Mouse (Mus musculus): ENCODE results near the gene Serpina12. TPM values are rescaled to one million over a fixed set of nuclear protein-coding genes. Genes with fewer than 3 reads are reported as not detected.

Gene Serpina12
- polyA plus RNA-seq, 1 experiment from 2014 or later: 0.20 TPM

DNA sequence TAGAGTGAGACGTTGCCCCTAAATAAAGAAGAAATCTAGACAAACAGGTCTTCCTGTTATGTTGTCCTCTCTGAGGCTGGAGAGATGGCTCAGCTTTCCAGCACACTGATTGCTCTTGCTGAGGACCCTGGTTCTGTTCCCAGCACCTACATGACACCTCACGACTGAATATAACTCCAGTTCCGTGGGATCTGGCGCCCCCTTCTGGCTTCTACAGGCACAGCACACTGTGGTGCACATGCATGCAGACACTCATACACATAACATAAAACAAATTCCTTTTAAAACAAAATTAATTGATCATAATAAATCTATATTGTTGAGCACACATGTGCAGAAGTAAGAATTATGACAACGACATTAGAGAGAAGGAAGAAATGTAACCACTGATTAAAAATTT is 39.6 kb downstream of the Serpina12 start:
- no peak for DNase-seq (ENCODE audit: low spot score)

DNA sequence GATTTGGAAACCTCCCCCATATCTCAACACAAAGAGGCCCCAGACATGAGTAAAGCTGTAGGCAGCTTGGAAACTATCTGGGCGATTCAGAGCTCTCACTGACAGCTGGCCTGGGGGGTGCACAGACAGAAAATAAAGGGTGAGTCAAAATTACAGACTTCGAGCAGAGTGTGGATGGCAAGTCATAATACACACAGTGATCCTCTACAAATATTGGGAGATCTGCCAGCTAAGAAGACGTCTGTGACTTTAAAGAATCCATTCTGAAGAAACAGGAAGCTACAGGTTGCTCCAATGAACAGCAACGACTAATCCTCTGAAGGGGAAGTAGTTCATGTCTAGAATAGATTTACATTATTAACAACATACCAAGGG is 41.0 kb downstream of the Serpina12 start:
- DNase-seq (ENCODE audit: low spot score): no peak

DNA sequence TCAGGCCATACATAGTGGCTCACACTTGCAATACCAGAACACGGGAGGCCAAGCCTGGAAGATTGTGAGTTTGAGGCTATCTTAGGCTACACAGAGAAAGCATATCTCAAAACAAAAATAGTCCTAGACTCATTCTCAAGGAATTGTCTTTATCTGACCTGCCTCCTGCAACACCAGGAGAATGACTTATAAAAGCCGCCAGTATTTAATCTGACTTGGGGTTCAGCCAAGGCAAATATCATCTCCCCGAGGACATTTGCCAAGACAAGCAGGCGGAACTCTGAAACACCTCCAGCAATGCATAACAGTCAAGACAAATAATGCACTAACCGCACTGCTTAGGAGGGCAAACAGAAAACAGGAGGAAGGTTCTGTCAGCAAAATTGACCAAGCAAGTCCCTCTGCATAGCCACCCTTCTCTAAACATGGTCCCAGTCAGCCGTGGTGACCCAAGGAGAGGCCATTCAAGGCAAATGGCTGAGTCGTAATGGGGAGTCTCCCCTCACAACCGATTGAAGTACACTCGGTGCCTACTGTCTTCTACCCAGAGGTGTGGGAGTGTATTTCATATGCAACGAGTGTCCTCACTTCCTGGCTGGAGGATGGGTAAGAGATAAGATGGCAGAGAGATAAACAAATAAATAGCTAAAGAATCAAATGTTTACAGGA is 41.5 kb downstream of the Serpina12 start:
- no peak for DNase-seq (ENCODE audit: low spot score)

DNA sequence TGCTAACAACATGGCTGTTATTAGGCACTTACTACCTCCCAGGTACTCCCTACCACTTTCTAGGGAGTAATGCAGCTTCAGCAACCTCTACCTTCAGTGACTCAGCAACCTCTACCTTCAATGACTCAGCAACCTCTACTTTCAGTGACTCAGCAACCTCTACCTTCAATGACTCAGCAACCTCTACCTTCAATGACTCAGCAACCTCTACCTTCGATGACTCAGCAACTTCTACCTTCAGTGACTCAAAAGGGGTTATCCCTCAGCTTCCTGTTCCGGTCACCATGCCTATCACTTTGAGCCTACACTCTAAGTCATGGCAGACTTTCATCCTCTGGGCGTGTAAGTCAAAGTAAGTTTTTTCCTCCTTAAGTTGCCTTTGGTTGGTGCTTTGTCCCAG is 43.6 kb downstream of the Serpina12 start:
- no peak for DNase-seq (ENCODE audit: low spot score)

DNA sequence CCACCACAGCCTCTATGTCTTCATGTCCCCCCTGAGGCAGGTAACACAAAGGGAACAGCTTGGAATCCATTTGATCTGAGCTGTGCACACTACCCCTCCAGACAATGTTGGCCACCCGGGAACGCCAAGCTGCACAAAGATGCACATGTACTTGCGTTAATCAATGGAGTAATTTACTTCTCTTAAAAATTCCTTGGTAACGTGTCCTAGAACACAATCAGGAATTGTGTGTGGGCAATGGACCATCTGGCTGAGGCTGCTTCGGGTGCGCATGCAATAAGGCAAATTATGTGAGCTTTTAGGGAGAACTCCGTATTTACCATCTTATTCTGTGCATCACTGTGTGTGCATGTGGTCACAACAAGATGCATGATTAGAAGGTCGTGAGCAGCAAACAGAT is 44.6 kb downstream of the Serpina12 start:
- DNase-seq (ENCODE audit: low spot score): no peak

DNA sequence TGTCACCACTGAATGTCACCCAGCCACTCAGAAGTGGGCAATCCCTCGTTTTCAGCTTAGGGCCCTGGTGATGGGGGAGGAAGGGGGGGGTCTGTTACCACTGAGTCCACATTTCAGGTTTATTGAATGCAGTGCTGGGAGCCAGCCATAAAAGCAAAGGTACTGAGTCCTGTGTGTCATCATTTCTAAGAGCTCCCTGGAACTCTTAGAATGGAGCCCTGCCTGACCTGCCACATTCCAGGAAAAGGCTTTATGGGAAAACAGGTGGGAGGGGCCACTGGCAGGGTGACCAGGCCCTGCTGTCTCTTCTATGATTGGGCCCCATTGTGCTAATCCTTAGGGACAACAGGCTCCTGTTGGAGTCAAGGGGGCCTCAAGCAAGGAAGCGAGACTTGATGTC is 47.7 kb downstream of the Serpina12 start:
- no peak for DNase-seq (ENCODE audit: low spot score)

DNA sequence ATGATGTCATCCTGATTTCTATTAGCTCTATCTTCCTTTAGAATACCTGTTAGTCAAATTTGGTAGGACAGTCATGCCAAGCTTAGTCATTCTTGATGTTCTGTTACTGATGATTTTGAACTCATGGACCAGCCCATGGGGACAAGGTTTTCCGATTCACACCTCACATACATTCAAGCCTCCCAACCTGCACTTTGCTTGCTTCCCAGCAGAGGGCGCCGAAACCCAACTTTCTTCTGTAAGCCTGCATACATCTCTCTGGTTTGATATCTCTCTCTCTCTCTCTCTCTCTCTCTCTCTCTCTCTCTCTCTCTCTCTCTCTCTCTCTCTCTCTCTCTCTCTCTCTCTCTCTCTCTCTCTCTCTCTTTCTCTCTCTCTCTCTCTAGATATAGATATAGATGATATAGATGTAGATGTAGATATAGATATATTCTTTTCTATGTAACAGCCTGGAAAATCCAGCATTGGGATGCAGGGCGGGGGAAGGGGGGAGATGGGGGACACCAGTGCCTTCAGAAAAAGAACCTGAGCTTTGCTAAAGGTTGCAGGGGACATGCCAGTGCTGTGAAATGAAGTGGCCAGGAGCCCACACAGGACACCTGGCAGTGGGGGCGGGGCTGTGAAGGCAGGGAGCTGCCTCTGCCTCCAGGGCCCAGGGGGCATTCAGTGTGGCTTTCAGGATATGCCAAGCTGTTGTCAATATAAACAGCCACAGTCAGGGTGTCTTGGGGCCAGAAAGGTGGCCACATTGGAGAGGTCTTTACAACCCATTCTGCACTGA is 48.8 kb downstream of the Serpina12 start:
- peak; percentile 36 for DNase-seq (ENCODE audit: low spot score)

DNA sequence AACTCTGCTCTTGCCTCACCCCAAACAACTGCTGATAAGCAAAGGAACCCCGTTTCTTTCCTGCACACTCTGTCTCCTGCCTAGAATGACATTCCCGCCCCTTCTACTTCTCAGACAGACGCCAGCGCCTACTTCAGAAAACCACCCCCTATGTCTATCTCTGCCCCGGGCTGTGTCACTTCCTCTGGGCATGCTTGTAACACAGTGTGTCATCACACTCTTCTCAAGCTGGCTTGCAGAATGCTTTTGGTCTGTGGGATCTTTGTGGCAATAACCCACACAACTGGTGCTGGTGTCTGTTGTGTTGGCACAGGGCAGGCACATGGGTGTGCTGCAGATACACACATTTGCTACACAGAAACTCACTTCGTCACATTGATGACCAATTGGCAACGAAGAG is 51.3 kb downstream of the Serpina12 start:
- no peak for DNase-seq (ENCODE audit: low spot score)

DNA sequence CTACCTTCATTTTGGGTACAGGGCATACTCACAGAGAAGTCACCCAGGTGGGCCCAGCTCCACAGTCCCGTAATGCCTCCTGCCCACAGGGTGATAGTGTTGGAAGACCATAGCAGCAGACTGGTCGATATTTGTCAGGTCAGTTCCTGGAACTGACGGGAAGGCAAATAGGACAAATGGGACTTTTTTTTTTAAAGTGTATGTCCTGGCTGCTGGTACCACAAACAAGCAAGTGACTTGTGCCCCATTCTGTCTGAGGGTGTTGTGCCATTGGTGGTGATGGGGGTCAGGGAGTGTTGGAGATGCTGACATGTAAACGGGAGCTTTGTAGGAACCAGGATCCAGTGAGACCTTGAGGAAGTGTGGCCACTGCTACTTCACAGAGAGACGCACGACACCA is 54.4 kb downstream of the Serpina12 start, which contains the start of gene Serpina11:
Gene Serpina11, minus strand, starts transcription at position 101 of the 400 bp plus-strand sequence.
- no peak for DNase-seq (ENCODE audit: low spot score)

DNA sequence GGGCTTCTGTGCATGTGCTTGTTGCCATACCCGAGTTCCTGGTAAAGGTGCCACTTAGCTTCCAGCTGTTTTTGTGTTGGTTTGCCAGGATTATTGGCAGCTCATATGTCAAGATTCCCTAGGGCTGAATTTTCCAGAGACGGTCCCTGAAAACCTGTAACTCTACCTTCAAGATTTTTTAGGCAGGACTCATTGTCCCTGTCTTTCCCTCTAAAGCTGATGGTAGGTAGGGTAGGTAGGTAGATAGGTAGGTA is 54.8 kb downstream of the Serpina12 start:
- no peak for DNase-seq (ENCODE audit: low spot score)

DNA sequence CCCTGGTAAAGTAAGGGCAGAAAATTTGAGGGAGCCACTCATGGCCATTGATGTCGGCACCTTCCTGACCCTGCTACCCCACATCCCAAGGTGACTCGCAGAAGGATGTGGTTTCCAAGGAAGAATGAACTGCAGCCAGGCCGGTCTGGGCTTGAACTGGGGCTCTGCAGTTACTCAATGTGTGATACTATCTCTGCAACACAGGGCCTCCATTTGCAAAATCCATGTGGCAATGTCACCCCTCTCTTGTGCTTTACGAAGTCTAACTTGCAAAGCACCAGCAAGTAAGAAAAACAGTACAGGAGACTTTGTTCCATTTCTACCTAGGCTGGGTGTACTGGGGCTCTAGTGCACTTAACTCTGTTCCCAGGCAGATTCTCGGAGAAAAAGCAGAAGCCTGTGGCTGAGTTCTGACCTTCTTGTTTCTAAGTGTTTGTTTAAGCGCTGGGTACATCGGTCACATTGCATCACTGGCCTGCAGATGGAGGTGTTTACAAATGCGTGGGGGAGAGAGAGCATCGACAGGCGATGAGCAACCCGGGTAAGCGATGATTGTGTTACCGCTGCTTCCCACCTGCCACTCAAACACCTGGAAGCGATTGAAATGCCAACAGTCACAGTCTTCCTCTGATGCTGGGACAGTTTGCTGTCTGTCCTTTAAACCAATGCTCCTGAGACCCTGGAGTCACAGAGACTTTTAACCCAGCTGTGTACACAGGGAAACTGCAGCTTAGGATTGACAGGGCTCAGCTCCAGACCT is 55.3 kb downstream of the Serpina12 start:
- DNase-seq (ENCODE audit: low spot score): no peak

DNA sequence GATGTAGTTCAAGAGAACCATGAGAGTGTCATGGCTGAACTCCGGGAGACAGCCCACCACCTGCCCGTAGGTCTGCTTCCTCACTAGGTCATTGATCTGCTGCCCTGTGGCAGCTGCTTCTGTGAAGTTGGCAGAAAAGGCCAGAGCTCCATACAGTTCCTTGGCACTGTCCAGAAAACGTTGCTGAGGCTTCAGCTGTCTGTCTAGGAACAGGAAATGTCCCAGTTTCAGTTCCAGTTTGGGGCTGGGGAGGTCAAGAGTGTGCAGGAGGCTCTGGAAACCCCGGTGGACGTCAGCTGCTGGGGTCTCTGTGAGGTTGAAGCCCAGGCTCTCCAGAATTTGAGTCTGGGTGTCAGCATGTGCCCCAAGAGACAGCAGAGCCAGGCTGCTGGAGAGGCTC is 58.4 kb downstream of the Serpina12 start:
- no peak for DNase-seq (ENCODE audit: low spot score)

DNA sequence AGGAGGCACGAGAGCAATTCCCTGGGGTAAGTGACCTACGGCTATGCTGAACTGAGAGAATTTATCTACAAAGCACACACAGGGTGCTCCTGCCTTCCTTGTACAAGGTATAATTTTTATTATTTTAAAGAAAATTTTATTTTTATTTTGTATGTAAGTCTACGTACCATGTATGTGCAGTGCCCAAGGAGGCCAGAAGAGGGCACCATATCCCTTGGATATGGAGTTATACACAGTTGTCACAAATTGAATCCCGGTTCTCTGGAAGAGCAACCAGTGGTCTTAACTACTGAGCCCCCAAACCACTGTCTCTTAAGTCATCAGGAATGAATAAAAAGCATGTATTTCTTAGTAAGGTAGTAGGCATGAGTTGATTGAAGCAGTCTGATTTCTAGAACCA is 59.3 kb downstream of the Serpina12 start:
- no peak for DNase-seq (ENCODE audit: low spot score)

DNA sequence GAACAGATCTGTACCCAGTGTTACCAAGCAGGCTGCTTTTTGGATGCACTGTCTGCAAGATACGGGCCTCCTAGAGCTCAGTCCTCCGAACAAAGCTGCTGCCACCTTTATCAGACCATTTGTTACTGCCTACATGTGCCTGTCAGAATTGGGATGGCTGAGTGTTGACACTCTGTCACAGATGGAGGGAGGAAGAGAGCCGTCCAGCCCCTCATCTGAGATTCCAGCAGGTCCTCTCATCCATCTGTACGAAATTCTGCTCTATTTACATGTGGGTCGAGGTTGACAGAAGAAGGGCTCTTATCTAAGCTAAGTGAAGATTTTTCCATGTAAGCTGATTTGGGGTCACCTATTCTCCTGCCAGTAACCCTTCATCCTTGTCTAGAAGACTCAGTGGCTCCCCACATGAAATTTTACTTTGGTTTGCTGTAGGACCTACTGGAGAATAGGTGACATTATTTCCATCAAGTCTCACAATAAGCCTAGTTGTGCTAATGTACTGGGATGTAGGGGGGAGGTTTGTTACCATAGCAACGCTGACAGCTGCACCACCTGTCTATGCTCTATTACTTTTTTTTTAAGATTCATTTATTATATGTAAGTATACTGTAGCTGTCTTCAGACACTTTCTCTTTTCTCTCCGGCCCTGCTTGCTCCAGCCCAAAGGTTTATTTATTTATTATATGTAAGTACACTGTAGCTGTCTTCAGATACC is 62.4 kb downstream of the Serpina12 start:
- DNase-seq (ENCODE audit: low spot score): no peak

Other genes with a start within 250 kb of the Serpina12 start
- gene Serpina1b, start 214.1 kb downstream of the Serpina12 start, polyA plus RNA-seq (2015; fragmentation: Nextera tagmentation; extraction: Ambion mirVana): 0.17 TPM in 1 of 2 replicates, not detected in the other
- not detected in 2 replicates for gene Serpina1a, start 180.9 kb downstream of the Serpina12 start, polyA plus RNA-seq (2015; fragmentation: Nextera tagmentation; extraction: Ambion mirVana)
- gene Serpina1c, start 139.6 kb downstream of the Serpina12 start, polyA plus RNA-seq (2015; fragmentation: Nextera tagmentation; extraction: Ambion mirVana): 0.18 TPM in 1 of 2 replicates, not detected in the other
- gene Serpina1e, start 85.5 kb downstream of the Serpina12 start, polyA plus RNA-seq (2015; fragmentation: Nextera tagmentation; extraction: Ambion mirVana): 0.38 and 0.69 TPM in 2 replicates
- 0.34 and 0.40 TPM in 2 replicates for gene Serpina11, start 54.5 kb downstream of the Serpina12 start, polyA plus RNA-seq (2015; fragmentation: Nextera tagmentation; extraction: Ambion mirVana)
- gene Serpina9, start 30.7 kb downstream of the Serpina12 start, polyA plus RNA-seq (2015; fragmentation: Nextera tagmentation; extraction: Ambion mirVana): 0.95 and 1.1 TPM in 2 replicates
- gene Serpina5, start 56.7 kb upstream of the Serpina12 start, polyA plus RNA-seq (2015; fragmentation: Nextera tagmentation; extraction: Ambion mirVana): not detected in 2 replicates
- not detected in 2 replicates for gene Serpina3a, start 68.3 kb upstream of the Serpina12 start, polyA plus RNA-seq (2015; fragmentation: Nextera tagmentation; extraction: Ambion mirVana)
- gene Serpina3b, start 83.6 kb upstream of the Serpina12 start, polyA plus RNA-seq (2015; fragmentation: Nextera tagmentation; extraction: Ambion mirVana): not detected in 2 replicates
- 0.08 and 0.12 TPM in 2 replicates for gene Serpina3c, start 109.4 kb upstream of the Serpina12 start, polyA plus RNA-seq (2015; fragmentation: Nextera tagmentation; extraction: Ambion mirVana)
- gene Serpina3f, start 170.1 kb upstream of the Serpina12 start, polyA plus RNA-seq (2015; fragmentation: Nextera tagmentation; extraction: Ambion mirVana): 1.2 and 1.4 TPM in 2 replicates
- 98.6 and 111 TPM in 2 replicates for gene Serpina3g, start 191.8 kb upstream of the Serpina12 start, polyA plus RNA-seq (2015; fragmentation: Nextera tagmentation; extraction: Ambion mirVana)
- gene Serpina3i, start 218.7 kb upstream of the Serpina12 start, polyA plus RNA-seq (2015; fragmentation: Nextera tagmentation; extraction: Ambion mirVana): 20.9 and 23.1 TPM in 2 replicates

Measured in thymus, postnatal 0 days (tissue).